Mouse (Mus musculus): ENCODE measurements at regions not wholly inside any gene's neighbourhood (a gene's known extent, or its start where the extent isn't known, plus 50 kb on each side); places are given as distances from the start of the nearest gene placed in this dataset.
A peak's percentile ranks its signal among the peaks of the same experiment; 100 is the strongest.

DNA sequence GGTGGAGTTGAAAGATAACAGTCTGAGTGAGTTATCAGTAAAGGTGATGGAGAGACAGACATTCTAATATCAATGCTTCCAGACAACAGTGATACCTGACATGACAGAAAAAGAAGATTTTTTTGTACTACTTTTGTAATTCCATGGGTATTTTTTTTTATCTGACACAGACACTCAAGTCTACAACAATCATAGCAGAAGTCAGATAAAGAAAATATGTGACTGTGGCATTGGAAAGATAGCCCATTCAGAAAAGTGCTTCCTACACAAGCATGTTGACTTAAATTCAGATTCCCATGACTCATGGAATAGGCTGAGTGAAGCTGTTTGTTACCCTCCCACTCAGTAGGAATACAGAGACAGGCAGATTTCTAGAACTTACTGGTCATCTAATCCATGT lies 124.1 kb downstream of the Slco6c1 start:
- peak; percentile 1 for DNase-seq (ENCODE audit: low read depth, low spot score)

Data from brain, adult 2 months (tissue).